Mouse (Mus musculus) heart, embryonic 14.5 days (tissue): Measurements from ENCODE around the gene Pbld1. TPM values are rescaled to one million over a fixed set of nuclear protein-coding genes. Genes with fewer than 3 reads are reported as not detected.

Source experiments
- polyA plus RNA-seq: library from polyadenylated mRNA; unstranded; fragments of >200 nt; fragmentation: Nextera tagmentation; extraction: Ambion mirVana; gene quantifications from 2 replicates; pipeline ENCODE4 v1.2.1, GENCODE M21; 2014

The Pbld1 gene
- polyA plus RNA-seq, 1 experiment from 2014 or later: 0.68 TPM

Other genes starting within 250 kb of the Pbld1 start
- gene Tet1, start 151.2 kb upstream of the Pbld1 start, polyA plus RNA-seq: 32.0 and 35.0 TPM in 2 replicates
- gene Slc25a16, start 139.5 kb upstream of the Pbld1 start, polyA plus RNA-seq: 14.8 and 14.9 TPM in 2 replicates
- 13.3 and 13.7 TPM in 2 replicates for gene Dna2, start 113.1 kb upstream of the Pbld1 start, polyA plus RNA-seq
- 15.5 and 15.8 TPM in 2 replicates for gene Rufy2, start 79.9 kb upstream of the Pbld1 start, polyA plus RNA-seq
- 42.8 and 47.3 TPM in 2 replicates for gene Hnrnph3, start 35.9 kb upstream of the Pbld1 start, polyA plus RNA-seq
- gene Pbld2, start 35.8 kb upstream of the Pbld1 start, polyA plus RNA-seq: 0.46 and 1.3 TPM in 2 replicates
- not detected in 2 replicates for gene Atoh7, start 39.5 kb downstream of the Pbld1 start, polyA plus RNA-seq
- 8.7 and 9.5 TPM in 2 replicates for gene Mypn, start 143.8 kb downstream of the Pbld1 start, polyA plus RNA-seq
- gene Herc4, start 183.6 kb downstream of the Pbld1 start, polyA plus RNA-seq: 39.2 and 39.7 TPM in 2 replicates